Mouse (Mus musculus): ENCODE results near the gene Pth1r. TPM values are rescaled to one million over a fixed set of nuclear protein-coding genes. Genes with fewer than 3 reads are reported as not detected.
A peak's percentile ranks its signal among the peaks of the same experiment; 100 is the strongest.

Gene Pth1r
- polyA plus RNA-seq, 1 experiment from 2014 or later, result 19.8 TPM

- no peak for ATAC-seq (ENCODE audit: insufficient number of reproducible peaks, insufficient read depth, low FRiP score, low read depth)
- Histone ChIP-seq H3K9ac (replicated peaks; ENCODE audit: low read depth, low read length) (no peak overlapping the region), H3K9me3 (ENCODE audit: control insufficient read depth, low read depth, low read length) (no peaks in the 10 kb centered on the region), H3K4me3 (ENCODE audit: low read depth, low read length) (no peak overlapping the region), H3K4me2 (replicated peaks; ENCODE audit: low read depth, low read length) (no peak overlapping the region), H3K4me1 (ENCODE audit: control insufficient read depth, insufficient read depth, low read length) (peaks cover 1% of the 10 kb centered on the region; the same call in 1 of the 2 replicates), H3K27me3 (ENCODE audit: control insufficient read depth, insufficient read depth, low read length) (peaks cover 12% of the 10 kb centered on the region; the same call in 1 of the 2 replicates), H3K27ac (ENCODE audit: low read length) (no peak overlapping the region), H3K36me3 (ENCODE audit: control insufficient read depth, insufficient read depth, low read length) (no peaks in the 10 kb centered on the region)
- WGBS, result 39% methylated on average over 5 of the region's 5 CpGs
These were observed 1.2 kb downstream of the Pth1r start for GRCm38 (mm10) chr9:110745752-110746151.

GRCm38 (mm10) chr9:110743456-110744323, 3.3 kb downstream of the Pth1r start:
- peak overlapping the region; percentile 58 for H3K9ac ChIP-seq (replicated peaks; ENCODE audit: low read depth, low read length)
- peaks cover 12% of the 10 kb centered on the region; the same call in 1 of the 2 replicates for H3K27me3 ChIP-seq (ENCODE audit: control insufficient read depth, insufficient read depth, low read length)
- peak overlapping the region; percentile 63 for H3K4me3 ChIP-seq (ENCODE audit: low read depth, low read length)
- no peaks in the 10 kb centered on the region for H3K9me3 ChIP-seq (ENCODE audit: control insufficient read depth, low read depth, low read length)
- ATAC-seq (ENCODE audit: insufficient number of reproducible peaks, insufficient read depth, low FRiP score, low read depth), result peak; percentile 57; the same call in 1 of the 2 replicates
- H3K27ac ChIP-seq (ENCODE audit: low read length), result peak overlapping the region; percentile 87
- no peaks in the 10 kb centered on the region for H3K36me3 ChIP-seq (ENCODE audit: control insufficient read depth, insufficient read depth, low read length)
- no peaks in the 10 kb centered on the region for H3K4me1 ChIP-seq (ENCODE audit: control insufficient read depth, insufficient read depth, low read length)
- WGBS, result 4% methylated on average over 46 of the region's 63 CpGs
- H3K4me2 ChIP-seq (replicated peaks; ENCODE audit: low read depth, low read length), result peak overlapping the region; percentile 49

- peaks cover 12% of the 10 kb centered on the region; the same call in 1 of the 2 replicates for H3K27me3 ChIP-seq (ENCODE audit: control insufficient read depth, insufficient read depth, low read length)
- under 1% methylated on average over 46 of the region's 49 CpGs for WGBS
- peak; percentile 5; the same call in 1 of the 2 replicates for ATAC-seq (ENCODE audit: insufficient number of reproducible peaks, insufficient read depth, low FRiP score, low read depth)
- H3K9me3 ChIP-seq (ENCODE audit: control insufficient read depth, low read depth, low read length), result no peaks in the 10 kb centered on the region
- H3K27ac ChIP-seq (ENCODE audit: low read length), result peak overlapping the region; percentile 87
- H3K4me3 ChIP-seq (ENCODE audit: low read depth, low read length), result peak overlapping the region; percentile 63
- H3K4me1 ChIP-seq (ENCODE audit: control insufficient read depth, insufficient read depth, low read length), result no peaks in the 10 kb centered on the region
- peak overlapping the region; percentile 49 for H3K4me2 ChIP-seq (replicated peaks; ENCODE audit: low read depth, low read length)
- peak overlapping the region; percentile 58 for H3K9ac ChIP-seq (replicated peaks; ENCODE audit: low read depth, low read length)
- no peaks in the 10 kb centered on the region for H3K36me3 ChIP-seq (ENCODE audit: control insufficient read depth, insufficient read depth, low read length)
These were observed 3.9 kb downstream of the Pth1r start for GRCm38 (mm10) chr9:110742951-110743455.

GRCm38 (mm10) chr9:110742295-110742950, 4.5 kb downstream of the Pth1r start:
- H3K9ac ChIP-seq (replicated peaks; ENCODE audit: low read depth, low read length), result peak overlapping the region; percentile 58
- H3K4me2 ChIP-seq (replicated peaks; ENCODE audit: low read depth, low read length), result peak overlapping the region; percentile 49
- H3K9me3 ChIP-seq (ENCODE audit: control insufficient read depth, low read depth, low read length), result no peaks in the 10 kb centered on the region
- peak overlapping the region; percentile 63 for H3K4me3 ChIP-seq (ENCODE audit: low read depth, low read length)
- no peaks in the 10 kb centered on the region for H3K4me1 ChIP-seq (ENCODE audit: control insufficient read depth, insufficient read depth, low read length)
- under 1% methylated on average over 52 of the region's 71 CpGs for WGBS
- no peaks in the 10 kb centered on the region for H3K36me3 ChIP-seq (ENCODE audit: control insufficient read depth, insufficient read depth, low read length)
- peak; percentile 72; the same call in 1 of the 2 replicates for ATAC-seq (ENCODE audit: insufficient number of reproducible peaks, insufficient read depth, low FRiP score, low read depth)
- H3K27ac ChIP-seq (ENCODE audit: low read length), result peak overlapping the region; percentile 87
- H3K27me3 ChIP-seq (ENCODE audit: control insufficient read depth, insufficient read depth, low read length), result peaks cover 12% of the 10 kb centered on the region; the same call in 1 of the 2 replicates

DNA sequence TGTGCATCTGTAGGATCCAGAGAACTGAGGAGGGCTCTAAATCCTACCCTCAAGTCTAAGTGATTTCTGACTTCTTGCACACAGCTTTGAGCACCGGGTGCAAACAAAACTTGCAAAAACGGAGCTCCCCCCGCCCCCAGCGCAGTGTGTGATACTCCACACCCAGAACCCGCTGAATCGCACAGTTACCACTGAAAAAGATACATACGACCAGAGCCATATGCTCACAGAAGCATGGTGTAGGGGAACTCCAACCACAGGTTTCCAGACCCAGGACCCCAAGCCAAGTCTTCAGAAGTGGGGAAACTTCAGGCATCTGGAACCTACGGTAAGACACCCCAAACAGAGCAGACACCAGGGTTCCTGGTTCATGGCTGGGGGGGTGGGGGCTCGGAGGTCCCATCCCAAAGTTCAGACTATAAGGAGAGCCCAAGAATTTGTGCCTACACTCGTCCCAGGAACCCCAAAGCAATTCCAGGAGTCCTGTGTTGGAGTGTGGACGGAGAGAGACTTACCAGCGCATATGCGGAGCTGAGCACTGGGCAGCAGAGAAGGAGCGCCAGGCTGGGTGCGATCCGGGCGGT, 5.1 kb downstream of the Pth1r start, which contains the start of gene Myl3:
Myl3 (plus strand) TSS at position 151 of the 584 bp plus-strand sequence.
- WGBS, result 5% methylated on average over 13 of the region's 17 CpGs
- H3K36me3 ChIP-seq (ENCODE audit: control insufficient read depth, insufficient read depth, low read length), result no peaks in the 10 kb centered on the region
- peak within 1 kb of the TSS; percentile 49 for H3K4me2 ChIP-seq (replicated peaks; ENCODE audit: low read depth, low read length)
- no peaks in the 10 kb centered on the region for H3K9me3 ChIP-seq (ENCODE audit: control insufficient read depth, low read depth, low read length)
- H3K27ac ChIP-seq (ENCODE audit: low read length), result peak within 1 kb of the TSS; percentile 87
- H3K4me3 ChIP-seq (ENCODE audit: low read depth, low read length), result peak within 1 kb of the TSS; percentile 63
- H3K9ac ChIP-seq (replicated peaks; ENCODE audit: low read depth, low read length), result peak within 1 kb of the TSS; percentile 58
- H3K4me1 ChIP-seq (ENCODE audit: control insufficient read depth, insufficient read depth, low read length), result no peaks in the 10 kb centered on the region
- H3K27me3 ChIP-seq (ENCODE audit: control insufficient read depth, insufficient read depth, low read length), result peaks cover 12% of the 10 kb centered on the region; the same call in 1 of the 2 replicates
- no peak for ATAC-seq (ENCODE audit: insufficient number of reproducible peaks, insufficient read depth, low FRiP score, low read depth)

- Histone ChIP-seq H3K27ac (ENCODE audit: low read length) (no peak overlapping the region), H3K9ac (replicated peaks; ENCODE audit: low read depth, low read length) (no peak overlapping the region), H3K9me3 (ENCODE audit: control insufficient read depth, low read depth, low read length) (no peaks in the 10 kb centered on the region), H3K36me3 (ENCODE audit: control insufficient read depth, insufficient read depth, low read length) (no peaks in the 10 kb centered on the region), H3K4me3 (ENCODE audit: low read depth, low read length) (no peak overlapping the region), H3K27me3 (ENCODE audit: control insufficient read depth, insufficient read depth, low read length) (peaks cover 8% of the 10 kb centered on the region; the same call in 1 of the 2 replicates), H3K4me1 (ENCODE audit: control insufficient read depth, insufficient read depth, low read length) (peaks cover 4% of the 10 kb centered on the region; the same call in 1 of the 2 replicates), H3K4me2 (replicated peaks; ENCODE audit: low read depth, low read length) (no peak overlapping the region)
- ATAC-seq (ENCODE audit: insufficient number of reproducible peaks, insufficient read depth, low FRiP score, low read depth), result no peak
- WGBS, result 85% methylated on average over 7 of the region's 7 CpGs
These were observed 7.0 kb downstream of the Pth1r start for GRCm38 (mm10) chr9:110739961-110740360.

DNA sequence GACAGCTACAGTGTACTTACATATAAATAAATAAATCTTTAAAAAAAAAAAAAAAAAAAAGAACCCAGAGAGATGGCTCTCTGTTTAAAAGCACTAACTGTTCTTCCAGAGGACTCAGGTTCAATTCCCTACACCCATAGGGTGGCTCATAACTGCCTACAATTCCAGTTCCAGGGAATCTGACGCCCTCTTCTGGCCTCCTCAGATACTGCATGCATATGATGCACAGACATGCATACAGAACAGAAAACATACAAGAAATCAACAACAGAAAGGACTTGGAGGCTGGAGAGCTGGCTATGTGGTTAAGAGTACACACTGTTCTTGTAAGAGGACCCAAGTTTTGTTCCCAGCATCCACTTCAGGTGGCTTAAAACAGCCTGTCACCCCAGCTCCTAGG, 8.9 kb downstream of the Pth1r start:
- H3K4me1 ChIP-seq (ENCODE audit: control insufficient read depth, insufficient read depth, low read length), result peaks cover 12% of the 10 kb centered on the region
- no peak for ATAC-seq (ENCODE audit: insufficient number of reproducible peaks, insufficient read depth, low FRiP score, low read depth)

GRCm38 (mm10) chr9:110736362-110736761, 10.6 kb downstream of the Pth1r start:
- Histone ChIP-seq H3K36me3 (ENCODE audit: control insufficient read depth, insufficient read depth, low read length) (no peaks in the 10 kb centered on the region), H3K4me3 (ENCODE audit: low read depth, low read length) (no peak overlapping the region), H3K4me1 (ENCODE audit: control insufficient read depth, insufficient read depth, low read length) (peaks cover 18% of the 10 kb centered on the region), H3K4me2 (replicated peaks; ENCODE audit: low read depth, low read length) (no peak overlapping the region), H3K9me3 (ENCODE audit: control insufficient read depth, low read depth, low read length) (no peaks in the 10 kb centered on the region), H3K9ac (replicated peaks; ENCODE audit: low read depth, low read length) (no peak overlapping the region), H3K27me3 (ENCODE audit: control insufficient read depth, insufficient read depth, low read length) (no peaks in the 10 kb centered on the region), H3K27ac (ENCODE audit: low read length) (no peak overlapping the region)
- WGBS, result 47% methylated on average over 9 of the region's 9 CpGs
- ATAC-seq (ENCODE audit: insufficient number of reproducible peaks, insufficient read depth, low FRiP score, low read depth), result no peak

More for the DNA sequence above, 8.9 kb downstream of the Pth1r start:
- Histone ChIP-seq H3K4me2 (replicated peaks; ENCODE audit: low read depth, low read length) (no peak overlapping the region), H3K36me3 (ENCODE audit: control insufficient read depth, insufficient read depth, low read length) (no peaks in the 10 kb centered on the region), H3K9me3 (ENCODE audit: control insufficient read depth, low read depth, low read length) (no peaks in the 10 kb centered on the region), H3K9ac (replicated peaks; ENCODE audit: low read depth, low read length) (no peak overlapping the region), H3K27ac (ENCODE audit: low read length) (no peak overlapping the region), H3K27me3 (ENCODE audit: control insufficient read depth, insufficient read depth, low read length) (no peaks in the 10 kb centered on the region), H3K4me3 (ENCODE audit: low read depth, low read length) (no peak overlapping the region)
- 27% methylated on average over 1 of the region's 1 CpGs for WGBS

Measured in stomach, embryonic 14.5 days (tissue).